Mouse (Mus musculus) neural tube, embryonic 15.5 days (tissue): ENCODE measurements at regions not wholly inside any gene's neighbourhood (a gene's known extent, or its start where the extent isn't known, plus 50 kb on each side); places are given as distances from the start of the nearest gene placed in this dataset.

ENCODE experiments used
- ATAC-seq: fragments of 200-750 bp; cut with Nextera tagmentation; 2 replicates; pipeline ENCODE4 v1.8.0; 2017; ENCODE audit warnings: mild to moderate bottlenecking, moderate TSS enrichment, moderate library complexity; ENCODE audit not compliant: low FRiP score
- H3K27ac ChIP-seq: fragments of 300-500 bp; sonication (generic); replicated peaks from 2 replicates; pipeline ENCODE4 v1.5.1; 2015; ENCODE audit warnings: mild to moderate bottlenecking, inconsistent platforms
- H3K27me3 ChIP-seq: fragments of 300-500 bp; sonication (generic); replicated peaks from 2 replicates; pipeline ENCODE4 v1.6.1; 2015; ENCODE audit warnings: inconsistent platforms
- H3K36me3 ChIP-seq: fragments of 300-500 bp; sonication (generic); 2 replicates; pipeline ENCODE4 v1.6.1; 2015; ENCODE audit warnings: inconsistent platforms
- H3K4me1 ChIP-seq: fragments of 300-500 bp; sonication (generic); 2 replicates; pipeline ENCODE4 v1.6.1; 2015; ENCODE audit warnings: inconsistent platforms
- H3K4me2 ChIP-seq: fragments of 300-500 bp; sonication (generic); 2 replicates; pipeline ENCODE4 v1.6.1; 2015; ENCODE audit warnings: inconsistent platforms, mild to moderate bottlenecking, moderate library complexity
- H3K4me3 ChIP-seq: fragments of 300-500 bp; sonication (generic); replicated peaks from 2 replicates; pipeline ENCODE4 v1.5.1; 2015; ENCODE audit warnings: mild to moderate bottlenecking, inconsistent platforms
- H3K9ac ChIP-seq: fragments of 300-500 bp; sonication (generic); replicated peaks from 2 replicates; pipeline ENCODE4 v1.6.1; 2015; ENCODE audit warnings: mild to moderate bottlenecking, inconsistent platforms
- H3K9me3 ChIP-seq: fragments of 300-500 bp; sonication (generic); replicated peaks from 2 replicates; pipeline ENCODE4 v1.6.1; 2016; ENCODE audit warnings: inconsistent platforms
- WGBS: fragments of 180-500 bp; shearing (Covaris S2); methylation state at CpG from one replicate; pipeline ENCODE4 v1.1.7; 2015; ENCODE audit warnings: mixed read lengths; 5-methylcytosine and 5-hydroxymethylcytosine counted together

- Histone ChIP-seq H3K4me3 (no peak overlapping the region), H3K27ac (no peak overlapping the region), H3K27me3 (no peaks in the 10 kb centered on the region; the same call in 1 of the 2 replicates), H3K4me2 (no peak overlapping the region), H3K4me1 (0 out of 2 replicates have a peak, but pooled peaks cover 3% of the 10 kb centered on the region), H3K36me3 (no peaks in the 10 kb centered on the region), H3K9ac (no peak overlapping the region), H3K9me3 (no peaks in the 10 kb centered on the region)
- 63% methylated on average over 4 of the region's 4 CpGs for WGBS
- ATAC-seq, result no peak
Observed at GRCm38 (mm10) chr3:52754401-52754800, 262.6 kb downstream of the Cog6 start.

- no peak overlapping the region for H3K4me3 ChIP-seq
- H3K9ac ChIP-seq, result no peak overlapping the region
- no peak overlapping the region for H3K27ac ChIP-seq
- no peaks in the 10 kb centered on the region for H3K27me3 ChIP-seq
- H3K4me2 ChIP-seq, result no peak overlapping the region
- no peaks in the 10 kb centered on the region for H3K4me1 ChIP-seq
- WGBS, result 48% methylated on average over 3 of the region's 3 CpGs
- no peak for ATAC-seq
- H3K36me3 ChIP-seq, result no peaks in the 10 kb centered on the region
- H3K9me3 ChIP-seq, result no peaks in the 10 kb centered on the region
Observed at GRCm38 (mm10) chr3:52746917-52747316, 270.1 kb downstream of the Cog6 start.

GRCm38 (mm10) chr3:52744334-52744733 is 272.7 kb downstream of the Cog6 start:
- Histone ChIP-seq H3K9ac (no peak overlapping the region), H3K4me3 (no peak overlapping the region), H3K27me3 (no peaks in the 10 kb centered on the region), H3K9me3 (no peaks in the 10 kb centered on the region), H3K27ac (no peak overlapping the region), H3K36me3 (no peaks in the 10 kb centered on the region), H3K4me2 (no peak overlapping the region), H3K4me1 (no peaks in the 10 kb centered on the region)
- no peak for ATAC-seq
- WGBS, result 79% methylated on average over 8 of the region's 8 CpGs

GRCm38 (mm10) chr3:52740466-52741026 is 276.5 kb downstream of the Cog6 start:
- H3K9ac ChIP-seq, result no peak overlapping the region
- no peaks in the 10 kb centered on the region for H3K9me3 ChIP-seq
- 44% methylated on average over 9 of the region's 9 CpGs for WGBS
- no peaks in the 10 kb centered on the region for H3K36me3 ChIP-seq
- no peaks in the 10 kb centered on the region for H3K4me1 ChIP-seq
- H3K27me3 ChIP-seq, result no peaks in the 10 kb centered on the region
- H3K4me3 ChIP-seq, result no peak overlapping the region
- H3K4me2 ChIP-seq, result no peak overlapping the region
- H3K27ac ChIP-seq, result no peak overlapping the region
- no peak for ATAC-seq

GRCm38 (mm10) chr3:52739526-52739925 is 277.5 kb downstream of the Cog6 start:
- H3K4me3 ChIP-seq, result no peak overlapping the region
- H3K4me1 ChIP-seq, result no peaks in the 10 kb centered on the region
- H3K4me2 ChIP-seq, result no peak overlapping the region
- H3K9me3 ChIP-seq, result no peaks in the 10 kb centered on the region
- 79% methylated on average over 4 of the region's 4 CpGs for WGBS
- H3K27me3 ChIP-seq, result no peaks in the 10 kb centered on the region
- H3K27ac ChIP-seq, result no peak overlapping the region
- H3K36me3 ChIP-seq, result no peaks in the 10 kb centered on the region
- H3K9ac ChIP-seq, result no peak overlapping the region
- no peak for ATAC-seq

GRCm38 (mm10) chr3:52738386-52738785 is 278.7 kb downstream of the Cog6 start:
- WGBS, result 86% methylated on average over 5 of the region's 5 CpGs
- H3K4me2 ChIP-seq, result no peak overlapping the region
- H3K27me3 ChIP-seq, result no peaks in the 10 kb centered on the region
- H3K36me3 ChIP-seq, result no peaks in the 10 kb centered on the region
- H3K27ac ChIP-seq, result no peak overlapping the region
- no peaks in the 10 kb centered on the region for H3K4me1 ChIP-seq
- H3K4me3 ChIP-seq, result no peak overlapping the region
- no peaks in the 10 kb centered on the region for H3K9me3 ChIP-seq
- no peak for ATAC-seq
- no peak overlapping the region for H3K9ac ChIP-seq

- Histone ChIP-seq H3K4me3 (no peak overlapping the region), H3K9me3 (no peaks in the 10 kb centered on the region), H3K9ac (no peak overlapping the region), H3K27me3 (no peaks in the 10 kb centered on the region), H3K36me3 (no peaks in the 10 kb centered on the region), H3K27ac (no peak overlapping the region), H3K4me1 (no peaks in the 10 kb centered on the region), H3K4me2 (no peak overlapping the region)
- no peak for ATAC-seq
- WGBS, result 92% methylated on average over 7 of the region's 7 CpGs
Observed at GRCm38 (mm10) chr3:52735939-52736338, 281.1 kb downstream of the Cog6 start.

- Histone ChIP-seq H3K27me3 (no peaks in the 10 kb centered on the region), H3K9me3 (no peaks in the 10 kb centered on the region), H3K9ac (no peak overlapping the region), H3K27ac (no peak overlapping the region), H3K36me3 (no peaks in the 10 kb centered on the region), H3K4me2 (no peak overlapping the region), H3K4me1 (no peaks in the 10 kb centered on the region), H3K4me3 (no peak overlapping the region)
- no peak for ATAC-seq
Observed at GRCm38 (mm10) chr3:52731941-52732340, 285.1 kb downstream of the Cog6 start.

GRCm38 (mm10) chr3:52731491-52731890 is 285.5 kb downstream of the Cog6 start:
- Histone ChIP-seq H3K27ac (no peak overlapping the region), H3K9me3 (no peaks in the 10 kb centered on the region), H3K36me3 (no peaks in the 10 kb centered on the region), H3K4me1 (no peaks in the 10 kb centered on the region), H3K4me3 (no peak overlapping the region), H3K27me3 (no peaks in the 10 kb centered on the region), H3K4me2 (no peak overlapping the region), H3K9ac (no peak overlapping the region)
- ATAC-seq, result no peak
- WGBS, result 81% methylated on average over 3 of the region's 3 CpGs

- Histone ChIP-seq H3K4me2 (no peak overlapping the region), H3K27me3 (no peaks in the 10 kb centered on the region), H3K27ac (no peak overlapping the region), H3K4me1 (no peaks in the 10 kb centered on the region), H3K9me3 (no peaks in the 10 kb centered on the region), H3K36me3 (no peaks in the 10 kb centered on the region), H3K4me3 (no peak overlapping the region), H3K9ac (no peak overlapping the region)
- no peak for ATAC-seq
- 91% methylated on average over 3 of the region's 3 CpGs for WGBS
Observed at GRCm38 (mm10) chr3:52729731-52730130, 287.3 kb downstream of the Cog6 start.

GRCm38 (mm10) chr3:52728860-52729259 is 288.2 kb downstream of the Cog6 start:
- Histone ChIP-seq H3K4me3 (no peak overlapping the region), H3K9me3 (no peaks in the 10 kb centered on the region), H3K27me3 (no peaks in the 10 kb centered on the region), H3K4me1 (no peaks in the 10 kb centered on the region), H3K4me2 (no peak overlapping the region), H3K36me3 (no peaks in the 10 kb centered on the region), H3K9ac (no peak overlapping the region), H3K27ac (no peak overlapping the region)
- 78% methylated on average over 6 of the region's 6 CpGs for WGBS
- no peak for ATAC-seq

GRCm38 (mm10) chr3:52728426-52728825 is 288.6 kb downstream of the Cog6 start:
- no peak for ATAC-seq
- no peak overlapping the region for H3K27ac ChIP-seq
- no peaks in the 10 kb centered on the region for H3K27me3 ChIP-seq
- no peak overlapping the region for H3K4me2 ChIP-seq
- no peak overlapping the region for H3K4me3 ChIP-seq
- H3K9ac ChIP-seq, result no peak overlapping the region
- no peaks in the 10 kb centered on the region for H3K36me3 ChIP-seq
- H3K9me3 ChIP-seq, result no peaks in the 10 kb centered on the region
- 96% methylated on average over 5 of the region's 5 CpGs for WGBS
- H3K4me1 ChIP-seq, result no peaks in the 10 kb centered on the region

- no peaks in the 10 kb centered on the region for H3K27me3 ChIP-seq
- no peaks in the 10 kb centered on the region for H3K36me3 ChIP-seq
- no peaks in the 10 kb centered on the region for H3K9me3 ChIP-seq
- 92% methylated on average over 3 of the region's 3 CpGs for WGBS
- no peak overlapping the region for H3K27ac ChIP-seq
- H3K4me3 ChIP-seq, result no peak overlapping the region
- ATAC-seq, result no peak
- H3K9ac ChIP-seq, result no peak overlapping the region
- H3K4me2 ChIP-seq, result no peak overlapping the region
- H3K4me1 ChIP-seq, result no peaks in the 10 kb centered on the region
Observed at GRCm38 (mm10) chr3:52724354-52724753, 292.7 kb downstream of the Cog6 start.
